Mouse (Mus musculus): ENCODE measurements at regions not wholly inside any gene's neighbourhood (a gene's known extent, or its start where the extent isn't known, plus 50 kb on each side); places are given as distances from the start of the nearest gene placed in this dataset.

DNA sequence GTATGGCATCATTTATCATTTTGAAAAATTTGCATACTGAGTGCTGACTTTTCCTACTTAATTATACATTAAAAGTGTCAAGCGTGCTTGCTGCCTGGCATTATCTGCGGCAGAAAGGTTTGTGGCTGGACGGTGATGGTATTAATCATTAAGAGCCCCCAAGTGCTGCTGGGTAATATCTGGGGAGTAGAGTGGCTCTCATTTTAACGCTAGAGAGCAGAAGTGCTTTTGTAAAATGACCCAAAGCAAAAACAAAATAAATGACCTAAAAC is 368.3 kb upstream of the Arrdc3 start:
- Histone ChIP-seq H3K36me3 (ENCODE audit: control insufficient read depth in 1 of 2, insufficient read depth in 2 of 2, low read length in 2 of 2) (no peaks in the 10 kb centered on the region), H3K79me2 (ENCODE audit: control insufficient read depth, insufficient read depth, low read length, poor library complexity) (no peaks in the 10 kb centered on the region), H3K9me3 (replicated peaks; ENCODE audit: insufficient read depth, low read length) (no peaks in the 10 kb centered on the region), H3K4me1 (ENCODE audit: control insufficient read depth in 1 of 2, insufficient read depth in 2 of 2, low read length in 2 of 2) (no peaks in the 10 kb centered on the region), H3K4me3 (ENCODE audit: control insufficient read depth in 1 of 2, insufficient read depth in 1 of 2, low read depth in 2 of 2, low read length in 2 of 2) (no peak overlapping the region), H3K27ac (ENCODE audit: control insufficient read depth, low read depth, low read length) (no peak overlapping the region), H3K9ac (ENCODE audit: control insufficient read depth, low read depth, low read length, poor library complexity, severe bottlenecking) (no peak overlapping the region), H3K27me3 (ENCODE audit: control insufficient read depth in 1 of 2, insufficient read depth in 2 of 2, low read length in 2 of 2) (no peaks in the 10 kb centered on the region)
- TF ChIP-seq TCF12 (IDR thresholded peaks at IDR 0.05; ENCODE audit: low read depth, low read length) (no peak), TBP (IDR thresholded peaks at IDR 0.05; ENCODE audit: low read depth, low read length) (no peak), GABPA (IDR thresholded peaks at IDR 0.05; ENCODE audit: low read depth, low read length) (no peak), GATA1 (IDR thresholded peaks at IDR 0.05; ENCODE audit: low read depth, low read length) (no peak), SIN3A (IDR thresholded peaks at IDR 0.05; ENCODE audit: low read length) (no peak)
- no peak for DNase-seq (ENCODE audit: low read depth, low spot score)

DNA sequence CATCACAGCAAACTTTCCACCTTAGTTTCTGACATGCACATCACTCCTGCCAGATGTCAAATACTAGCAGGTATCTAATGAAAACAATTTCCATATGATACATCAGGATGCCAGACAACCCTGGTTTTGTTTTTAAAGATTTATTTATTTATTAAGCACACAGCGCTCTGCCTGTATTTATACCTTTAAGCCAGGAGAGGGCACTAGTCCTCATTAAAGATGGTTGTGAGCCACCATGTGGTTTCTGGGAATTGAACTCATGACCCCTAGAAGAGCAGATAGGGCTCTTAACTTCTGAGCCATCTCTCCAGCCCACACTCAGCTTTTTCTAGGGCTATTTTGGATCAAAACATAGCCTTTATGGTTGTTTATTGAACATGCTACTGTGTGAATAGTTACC is 364.3 kb upstream of the Arrdc3 start:
- Histone ChIP-seq H3K27me3 (ENCODE audit: control insufficient read depth in 1 of 2, insufficient read depth in 2 of 2, low read length in 2 of 2) (no peaks in the 10 kb centered on the region), H3K36me3 (ENCODE audit: control insufficient read depth in 1 of 2, insufficient read depth in 2 of 2, low read length in 2 of 2) (no peaks in the 10 kb centered on the region), H3K27ac (ENCODE audit: control insufficient read depth, low read depth, low read length) (no peak overlapping the region), H3K4me1 (ENCODE audit: control insufficient read depth in 1 of 2, insufficient read depth in 2 of 2, low read length in 2 of 2) (no peaks in the 10 kb centered on the region), H3K79me2 (ENCODE audit: control insufficient read depth, insufficient read depth, low read length, poor library complexity) (no peaks in the 10 kb centered on the region), H3K9ac (ENCODE audit: control insufficient read depth, low read depth, low read length, poor library complexity, severe bottlenecking) (no peak overlapping the region), H3K4me3 (ENCODE audit: control insufficient read depth in 1 of 2, insufficient read depth in 1 of 2, low read depth in 2 of 2, low read length in 2 of 2) (no peak overlapping the region), H3K9me3 (replicated peaks; ENCODE audit: insufficient read depth, low read length) (no peaks in the 10 kb centered on the region)
- DNase-seq (ENCODE audit: low read depth, low spot score) = peak; percentile 23
- TF ChIP-seq ZC3H11A (IDR thresholded peaks at IDR 0.05; ENCODE audit: low read depth, low read length) (peak; percentile 55; the same call in 1 of the 2 replicates), MEF2A (IDR thresholded peaks at IDR 0.05; ENCODE audit: extremely low read depth, insufficient replicate concordance, low read depth, low read length, poor library complexity, severe bottlenecking) (no peak), EP300 (IDR thresholded peaks at IDR 0.05; ENCODE audit: low read depth in 1 of 2, low read length in 2 of 2) (no peak), ZKSCAN1 (IDR thresholded peaks at IDR 0.05; ENCODE audit: low read depth, low read length) (no peak), MYC (IDR thresholded peaks at IDR 0.05; ENCODE audit: low read depth, low read length) (0 out of 2 replicates have a peak, but pooled peaks have one; percentile 42), MAX (IDR thresholded peaks at IDR 0.05; ENCODE audit: low read length) (no peak), ZMIZ1 (IDR thresholded peaks at IDR 0.05; ENCODE audit: low read depth, low read length) (no peak), SMC3 (IDR thresholded peaks at IDR 0.05; ENCODE audit: low read depth, low read length) (peak; percentile 79), GABPA (IDR thresholded peaks at IDR 0.05; ENCODE audit: low read depth, low read length) (no peak), CTCF (IDR thresholded peaks at IDR 0.05 in 2 of 3, conservative IDR thresholded peaks at IDR 0.05 in 1 of 3; ENCODE audit: control insufficient read depth in 1 of 3, insufficient read depth in 1 of 3, low read depth in 2 of 3, low read length in 3 of 3, poor library complexity in 1 of 3, severe bottlenecking in 1 of 3) (peak in 2 of 3 experiments; percentile 15 to 62; a peak in 2 of 6 replicates), JUND (IDR thresholded peaks at IDR 0.05; ENCODE audit: low read depth, low read length) (no peak), RAD21 (IDR thresholded peaks at IDR 0.05; ENCODE audit: low read depth, low read length) (peak; percentile 36)

DNA sequence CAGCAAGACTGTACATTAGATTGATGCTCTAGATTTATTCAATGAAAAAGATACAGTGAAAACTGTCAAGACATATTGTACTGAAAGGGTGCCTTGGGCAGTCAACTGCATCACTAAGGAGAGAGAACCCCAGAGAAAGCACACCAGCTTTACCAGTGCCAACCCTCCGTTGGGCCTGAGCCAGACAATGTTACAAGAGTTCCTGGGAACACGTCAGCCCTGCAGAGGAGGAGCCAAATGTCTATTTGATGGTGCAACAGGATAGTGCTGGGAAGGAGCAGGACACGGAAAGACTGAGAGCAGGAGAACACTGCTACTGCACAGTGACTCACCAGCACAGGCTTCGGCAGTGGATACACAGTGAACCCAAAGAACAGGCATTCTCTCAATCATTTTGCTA is 363.4 kb upstream of the Arrdc3 start:
- TF ChIP-seq UBTF (IDR thresholded peaks at IDR 0.05; ENCODE audit: borderline replicate concordance, insufficient read depth, low read depth, low read length) = no peak
- TF ChIP-seq E2F4 (IDR thresholded peaks at IDR 0.05; ENCODE audit: borderline replicate concordance, low read depth, low read length) = no peak
- TF ChIP-seq POLR2AphosphoS5 (IDR thresholded peaks at IDR 0.05; ENCODE audit: borderline replicate concordance, low read depth, low read length) = no peak
- TF ChIP-seq CHD1 (IDR thresholded peaks at IDR 0.05; ENCODE audit: low read depth, low read length) = no peak
- no peak for TF ChIP-seq CTCF (IDR thresholded peaks at IDR 0.05 in 2 of 3, conservative IDR thresholded peaks at IDR 0.05 in 1 of 3; ENCODE audit: control insufficient read depth in 1 of 3, insufficient read depth in 1 of 3, low read depth in 2 of 3, low read length in 3 of 3, poor library complexity in 1 of 3, severe bottlenecking in 1 of 3)
- no peak for TF ChIP-seq ELF1 (IDR thresholded peaks at IDR 0.05; ENCODE audit: low read depth, low read length)
- TF ChIP-seq ZKSCAN1 (IDR thresholded peaks at IDR 0.05; ENCODE audit: low read depth, low read length) = no peak
- no peak for TF ChIP-seq BHLHE40 (IDR thresholded peaks at IDR 0.05; ENCODE audit: borderline replicate concordance, low read depth, low read length)
- no peak for TF ChIP-seq TCF12 (IDR thresholded peaks at IDR 0.05; ENCODE audit: low read depth, low read length)
- TF ChIP-seq SMC3 (IDR thresholded peaks at IDR 0.05; ENCODE audit: low read depth, low read length) = no peak
- TF ChIP-seq MYB (IDR thresholded peaks at IDR 0.05; ENCODE audit: low read depth, low read length) = no peak
- no peak for TF ChIP-seq POLR2AphosphoS2 (IDR thresholded peaks at IDR 0.05; ENCODE audit: low read length)
- no peak for TF ChIP-seq ZMIZ1 (IDR thresholded peaks at IDR 0.05; ENCODE audit: low read depth, low read length)
- TF ChIP-seq NELFE (IDR thresholded peaks at IDR 0.05; ENCODE audit: low read depth, low read length) = no peak
- no peak for TF ChIP-seq MYC (IDR thresholded peaks at IDR 0.05; ENCODE audit: low read depth, low read length)
- TF ChIP-seq KAT2A (conservative IDR thresholded peaks at IDR 0.05; ENCODE audit: low read depth, low read length) = no peak
- H3K79me2 ChIP-seq (ENCODE audit: control insufficient read depth, insufficient read depth, low read length, poor library complexity) = no peaks in the 10 kb centered on the region
- H3K4me3 ChIP-seq (ENCODE audit: control insufficient read depth in 1 of 2, insufficient read depth in 1 of 2, low read depth in 2 of 2, low read length in 2 of 2) = no peak overlapping the region
- no peak overlapping the region for H3K9ac ChIP-seq (ENCODE audit: control insufficient read depth, low read depth, low read length, poor library complexity, severe bottlenecking)
- no peak overlapping the region for H3K27ac ChIP-seq (ENCODE audit: control insufficient read depth, low read depth, low read length)
- H3K4me1 ChIP-seq (ENCODE audit: control insufficient read depth in 1 of 2, insufficient read depth in 2 of 2, low read length in 2 of 2) = no peaks in the 10 kb centered on the region
- DNase-seq (ENCODE audit: low read depth, low spot score) = no peak
- H3K36me3 ChIP-seq (ENCODE audit: control insufficient read depth in 1 of 2, insufficient read depth in 2 of 2, low read length in 2 of 2) = no peaks in the 10 kb centered on the region
- H3K9me3 ChIP-seq (replicated peaks; ENCODE audit: insufficient read depth, low read length) = no peaks in the 10 kb centered on the region
- H3K27me3 ChIP-seq (ENCODE audit: control insufficient read depth in 1 of 2, insufficient read depth in 2 of 2, low read length in 2 of 2) = no peaks in the 10 kb centered on the region
